Mouse (Mus musculus) small intestine, adult 2 months (tissue): ENCODE results near the gene Slco1a6.

Source experiments
- CTCF ChIP-seq: fragments of 200-500 bp; IDR thresholded peaks from 2 replicates; pipeline ENCODE4 v1.5.1; 2012; ENCODE audit warnings: low read depth, mild to moderate bottlenecking, control low read depth, inconsistent platforms, low read length, moderate library complexity, mixed read lengths; ENCODE audit not compliant: insufficient replicate concordance, insufficient read length; ENCODE audit errors: extremely low read depth
- POLR2A ChIP-seq: fragments of 200-500 bp; IDR thresholded peaks from 2 replicates; pipeline ENCODE4 v1.6.1; 2012; ENCODE audit warnings: low read depth, mild to moderate bottlenecking, control low read depth, inconsistent platforms, low read length, moderate library complexity

GRCm38 (mm10) chr6:142208421-142208820, at the start of gene Slco1a6:
- no peak for TF ChIP-seq POLR2A
- TF ChIP-seq CTCF = no peak
